Mouse (Mus musculus) embryo, embryonic 9.5 days (tissue): ENCODE results near the gene Olfr775.

Source experiments
- DNase-seq: peaks from one replicate; pipeline ENCODE4 v3.0.0-alpha.2; 2017; ENCODE audit errors: extremely low spot score

The Olfr775 gene

GRCm38 (mm10) chr10:129248112-129248511 is at the start of gene Olfr775:
Gene Olfr775 (plus strand): TSS chr10:129248412.
- DNase-seq, result no peak

- DNase-seq, result no peak
These were observed 17.5 kb upstream of the Olfr775 start for GRCm38 (mm10) chr10:129230737-129231136.

GRCm38 (mm10) chr10:129235904-129236303 is 12.3 kb upstream of the Olfr775 start, which contains the start of gene Olfr774:
Gene Olfr774 (plus strand): TSS chr10:129236204.
- DNase-seq, result no peak

GRCm38 (mm10) chr10:129258827-129259226 is 10.6 kb downstream of the Olfr775 start, which contains the start of gene Olfr776:
Gene Olfr776 (plus strand): TSS chr10:129259127.
- no peak for DNase-seq

- DNase-seq, result no peak
These were observed 22.9 kb downstream of the Olfr775 start, which contains the start of gene Olfr777 for GRCm38 (mm10) chr10:129271081-129271535. Gene Olfr777 (minus strand): TSS chr10:129271485.
